Mouse (Mus musculus) liver, adult 2 months (tissue): Measurements from ENCODE around the gene Nol7.

Source experiments
- CTCF ChIP-seq: fragments of 200-500 bp; IDR thresholded peaks from 2 replicates; pipeline ENCODE4 v1.5.1; 2011; ENCODE audit warnings: low read depth, low read length, control low read depth
- POLR2A ChIP-seq: fragments of 200-500 bp; IDR thresholded peaks from 2 replicates; pipeline ENCODE4 v1.6.1; 2011; ENCODE audit warnings: low read length, control low read depth; ENCODE audit not compliant: insufficient read depth; ENCODE audit errors: extremely low read depth

GRCm38 (mm10) chr13:43447721-43448120 is 49.5 kb downstream of the Nol7 start:
- TF ChIP-seq CTCF (no peak), POLR2A (no peak)
